Mouse (Mus musculus) gastrocnemius, postnatal 10 days (tissue): ENCODE measurements around the gene Depdc5. TPM values are rescaled to one million over a fixed set of nuclear protein-coding genes. Genes with fewer than 3 reads are reported as not detected.
"Not testable (repeated sequence)": the region's sequence is repeated elsewhere in the genome, so short reads cannot be mapped to it uniquely, and the experiment has no call there.

Experiments used
- DNase-seq: peaks from one replicate; pipeline ENCODE4 v3.0.0; 2021; ENCODE audit warnings: mixed read lengths
- total RNA-seq, 2 experiments: library from RNA; stranded (reverse); gene quantifications; 2 replicates each; pipeline ENCODE4 v1.2.3; 2021

Depdc5 gene
- total RNA-seq, 2 experiments from 2014 or later: 14.2 to 14.5 TPM

DNA sequence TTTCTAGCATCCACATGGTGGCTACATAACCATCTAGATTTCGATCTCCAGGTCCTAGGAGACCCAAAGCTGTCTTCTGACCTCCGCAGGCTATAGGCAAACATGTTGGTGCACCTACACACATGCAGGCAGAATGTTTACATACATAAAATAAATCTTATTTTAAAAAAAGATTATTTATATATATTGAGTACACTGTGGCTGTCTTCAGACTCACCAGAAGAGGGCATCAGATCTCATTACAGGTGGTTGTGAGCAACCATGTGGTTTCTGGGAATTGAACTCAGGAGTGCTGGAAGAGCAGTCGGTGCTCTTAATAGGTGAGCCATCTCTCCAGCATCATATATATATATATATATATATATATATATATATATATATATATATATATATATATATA, 50.6 kb downstream of the Depdc5 start:
- DNase-seq: no peak

DNA sequence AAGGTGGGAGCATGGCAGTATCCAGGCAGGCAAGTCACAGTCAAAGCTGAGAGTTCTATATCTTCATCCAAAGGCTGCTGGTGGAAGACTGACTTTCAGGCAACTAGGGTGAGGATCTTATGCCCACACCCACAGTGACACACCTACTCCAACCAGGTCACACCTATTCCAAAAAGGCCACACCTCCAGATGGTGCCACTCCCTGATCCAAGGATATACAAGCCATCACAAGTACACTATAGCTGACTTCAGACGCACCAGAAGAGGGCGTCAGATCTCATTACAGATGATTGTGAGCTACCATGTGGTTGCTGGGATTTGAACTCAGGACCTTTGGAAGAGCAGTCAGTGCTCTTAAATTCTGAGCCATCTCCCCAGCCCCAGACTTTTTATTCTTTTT, 55.8 kb downstream of the Depdc5 start:
- not testable (repeated sequence) for DNase-seq

DNA sequence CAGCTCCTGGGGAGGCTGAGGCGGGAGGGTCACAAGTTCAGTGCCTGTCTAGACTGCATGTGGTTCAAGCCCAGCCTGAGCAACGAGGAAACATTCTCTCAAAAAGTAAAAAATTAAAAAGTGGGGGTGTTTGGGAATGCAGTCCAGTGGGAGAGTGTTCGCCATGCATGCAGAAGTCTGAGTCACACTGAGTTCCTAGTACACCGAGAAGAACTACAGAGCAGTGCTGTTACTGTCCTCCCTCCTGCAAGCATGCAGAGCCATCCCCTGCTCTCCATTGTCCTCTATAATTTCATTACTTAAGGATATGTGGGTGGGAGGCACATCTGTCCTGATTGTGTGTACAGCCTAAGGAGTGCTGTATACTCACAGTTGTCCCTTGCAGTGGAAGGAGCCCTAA, 59.4 kb downstream of the Depdc5 start:
- no peak for DNase-seq

DNA sequence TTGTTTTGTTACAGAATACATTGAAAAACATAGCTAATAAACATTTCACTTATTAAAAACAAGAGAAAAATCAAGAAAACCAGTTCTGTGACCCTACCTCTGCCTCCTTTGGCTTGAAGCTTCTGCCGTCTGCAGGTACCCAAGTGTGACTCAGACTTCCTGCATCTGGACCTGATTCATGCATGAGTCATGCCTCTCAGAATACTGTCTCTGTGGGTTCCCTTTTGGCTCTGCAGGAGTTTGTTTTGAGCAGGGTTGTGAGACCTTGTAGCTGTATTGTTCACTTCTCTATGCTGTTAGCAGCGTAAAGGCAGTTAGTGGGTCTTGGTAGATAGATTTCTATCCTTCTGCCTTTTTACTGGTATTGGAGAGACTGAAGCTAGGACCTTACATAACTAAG, 67.3 kb downstream of the Depdc5 start:
- DNase-seq: no peak

DNA sequence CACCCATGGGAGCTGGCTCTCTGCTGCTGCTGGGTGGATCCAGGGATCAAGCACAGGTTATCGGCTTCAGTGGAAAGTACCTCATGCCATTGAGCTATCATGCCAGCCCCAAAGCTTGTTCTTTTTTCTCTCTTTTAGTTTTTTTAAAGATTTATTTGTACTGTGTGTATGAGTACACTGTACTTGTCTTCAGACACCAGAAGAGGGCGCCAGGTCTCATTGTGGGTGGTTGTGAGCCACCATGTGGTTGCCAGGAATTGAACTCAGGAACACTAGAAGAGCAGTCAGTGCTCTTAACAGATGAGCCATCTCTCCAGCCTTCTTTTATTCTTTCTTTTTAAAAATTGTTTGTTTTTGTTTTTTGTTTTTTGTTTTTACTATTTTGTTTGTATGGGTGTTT, 71.2 kb downstream of the Depdc5 start:
- DNase-seq: no peak

DNA sequence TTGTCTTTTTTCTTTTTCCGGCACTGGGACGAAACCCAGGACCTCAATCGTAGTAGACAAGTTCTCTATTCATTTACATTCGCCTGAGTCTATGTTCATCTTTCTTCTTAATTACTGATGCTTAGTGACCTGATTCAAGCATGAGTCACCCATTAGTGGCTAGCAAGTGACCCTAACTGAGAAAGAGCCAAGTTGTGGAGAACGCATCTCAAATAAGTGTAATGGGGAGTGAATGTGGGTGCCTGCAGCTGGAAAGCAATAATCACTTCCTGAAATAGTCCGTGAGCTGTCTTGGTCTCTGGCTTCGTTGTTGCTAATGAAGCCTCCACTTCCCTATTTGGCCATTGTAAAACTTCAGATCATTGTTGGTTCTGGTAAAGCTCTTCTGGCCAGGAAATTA, 77.1 kb downstream of the Depdc5 start:
- no peak for DNase-seq

DNA sequence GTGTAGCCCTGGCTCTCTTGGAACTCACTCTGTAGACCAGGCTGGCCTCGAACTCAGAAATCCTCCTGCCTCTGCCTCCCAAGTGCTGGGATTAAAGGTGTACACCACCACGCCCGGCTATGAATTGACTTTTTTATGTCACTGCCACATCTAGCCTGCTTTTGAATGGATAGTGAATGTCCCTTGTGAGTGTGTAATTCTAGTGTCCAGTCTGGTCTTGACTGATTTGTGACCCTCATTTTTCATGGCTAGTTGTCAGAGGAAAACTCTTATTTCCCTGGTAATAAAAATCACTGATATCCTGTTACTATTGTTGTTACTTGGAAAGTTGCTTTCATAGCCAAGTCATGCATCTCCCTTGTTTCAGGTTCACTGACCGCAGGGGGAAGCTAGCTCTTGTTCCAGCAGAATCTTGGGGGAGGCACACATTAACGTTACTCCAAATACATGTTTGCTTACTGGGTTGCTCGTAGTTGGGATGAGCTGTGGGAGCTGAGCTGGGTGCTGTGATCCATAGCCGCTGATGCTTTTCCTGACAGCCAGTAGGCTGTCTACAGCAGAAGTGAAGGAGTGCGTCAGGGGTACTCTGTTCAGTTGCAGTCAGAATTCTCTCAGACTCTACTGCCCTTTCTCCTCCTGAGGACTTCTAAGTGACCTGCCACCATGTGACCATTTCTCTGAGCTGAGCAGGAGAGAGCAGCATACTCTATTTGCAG, 77.9 kb downstream of the Depdc5 start:
- DNase-seq: no peak

DNA sequence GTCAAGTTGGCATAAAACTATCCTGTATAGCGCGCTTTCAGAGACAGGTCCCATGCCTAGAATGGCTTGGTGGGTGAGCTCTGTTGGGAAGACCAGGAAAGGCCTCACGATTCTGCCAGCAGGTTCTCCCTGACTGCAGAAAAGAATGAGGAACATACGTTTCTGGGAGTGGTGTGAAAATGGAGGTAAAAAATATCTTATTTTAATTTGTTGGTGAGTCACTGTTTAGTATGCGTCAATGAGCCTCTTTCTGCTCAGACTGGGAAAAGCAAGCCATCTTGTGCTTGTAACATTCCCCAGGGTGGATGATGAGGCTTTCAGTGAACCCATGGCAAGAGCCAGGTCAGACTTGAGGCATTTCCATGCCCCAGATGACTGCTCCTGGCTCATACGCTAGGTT, 86.6 kb downstream of the Depdc5 start:
- DNase-seq: no peak

DNA sequence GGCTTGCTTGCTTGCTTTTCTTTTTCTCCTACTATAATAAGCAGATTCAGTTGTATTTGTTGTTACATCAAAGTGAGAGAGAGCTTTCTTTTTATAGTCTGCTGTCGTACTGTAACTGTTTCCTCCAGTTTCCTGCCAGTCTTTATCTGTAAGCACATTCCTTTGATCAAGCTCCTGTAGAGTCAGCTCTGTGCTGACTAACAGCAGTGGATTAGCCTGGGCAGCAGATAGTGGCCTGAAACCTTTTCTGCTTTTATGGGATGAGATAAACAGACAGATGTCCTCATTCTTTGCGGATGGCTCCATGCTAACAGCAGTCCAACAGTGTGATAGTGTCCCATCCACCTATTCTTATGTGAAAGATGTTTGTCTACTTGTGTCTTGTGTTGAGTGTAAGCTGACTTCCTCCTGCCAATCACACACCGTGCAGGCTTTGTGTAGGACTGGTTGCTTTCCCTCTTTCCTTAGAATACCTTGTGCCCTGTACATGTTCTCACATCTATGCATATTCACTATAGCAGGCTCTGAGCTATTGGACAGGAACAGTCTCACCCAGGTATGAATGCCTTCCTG, 87.3 kb downstream of the Depdc5 start:
- no peak for DNase-seq

DNA sequence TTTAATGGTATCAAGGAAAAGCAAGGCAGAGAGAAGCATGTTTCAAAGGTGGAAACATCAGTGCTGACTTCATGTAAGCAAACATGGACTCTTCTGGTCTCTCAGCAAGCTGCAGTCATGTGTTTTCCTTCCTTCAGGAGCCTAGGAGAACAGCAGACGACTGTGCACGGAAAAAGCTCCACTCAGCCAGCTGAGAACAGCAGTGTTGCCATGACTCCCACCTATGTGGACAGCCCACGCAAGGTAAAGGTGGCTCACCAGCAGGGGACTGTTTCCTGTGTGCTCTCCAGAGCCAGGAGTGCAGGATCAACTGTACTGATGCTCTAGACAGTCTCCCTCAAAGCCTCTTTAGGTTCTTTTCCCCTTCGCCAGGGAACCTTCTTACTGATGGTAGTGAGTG, 92.2 kb downstream of the Depdc5 start:
- DNase-seq: no peak

DNA sequence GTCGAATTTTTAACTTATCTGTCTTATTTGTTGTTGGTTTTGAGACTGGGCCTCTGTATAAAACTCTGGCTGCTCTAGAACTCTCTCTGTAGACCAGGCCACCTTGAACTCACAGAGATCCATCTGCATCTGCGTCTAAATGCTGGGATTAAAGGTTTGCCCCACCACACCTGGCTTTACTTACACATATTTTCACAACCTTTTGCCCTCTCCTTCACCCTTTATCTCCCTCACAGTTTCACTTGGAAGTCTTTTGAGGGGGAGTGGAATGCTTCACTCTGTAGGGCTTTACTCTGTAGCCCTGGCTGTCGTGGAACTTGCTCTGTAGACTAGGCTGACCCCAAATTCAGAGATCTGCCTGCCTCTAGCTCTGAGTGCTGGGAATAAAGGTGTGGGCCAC, 98.1 kb downstream of the Depdc5 start:
- DNase-seq: no peak

DNA sequence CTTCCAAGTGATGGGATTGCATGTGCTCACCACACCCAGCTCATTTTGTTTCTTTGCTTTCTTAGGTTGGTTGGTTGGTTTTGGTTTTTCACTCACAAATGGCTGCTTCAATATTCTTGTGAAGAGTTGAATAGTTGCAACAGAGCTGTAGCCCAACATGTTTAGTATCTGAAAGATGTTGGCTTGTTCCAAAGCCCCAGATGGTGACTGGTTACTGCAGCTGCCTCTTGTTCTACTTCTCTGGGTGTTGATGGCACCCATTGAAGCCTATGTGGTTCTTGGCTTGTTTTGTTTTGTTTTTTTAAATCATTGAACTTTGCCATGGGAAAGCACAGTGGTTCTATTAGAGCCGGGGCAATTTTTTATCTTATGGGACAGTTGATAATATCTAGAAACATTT, 99.1 kb downstream of the Depdc5 start:
- DNase-seq: no peak

DNA sequence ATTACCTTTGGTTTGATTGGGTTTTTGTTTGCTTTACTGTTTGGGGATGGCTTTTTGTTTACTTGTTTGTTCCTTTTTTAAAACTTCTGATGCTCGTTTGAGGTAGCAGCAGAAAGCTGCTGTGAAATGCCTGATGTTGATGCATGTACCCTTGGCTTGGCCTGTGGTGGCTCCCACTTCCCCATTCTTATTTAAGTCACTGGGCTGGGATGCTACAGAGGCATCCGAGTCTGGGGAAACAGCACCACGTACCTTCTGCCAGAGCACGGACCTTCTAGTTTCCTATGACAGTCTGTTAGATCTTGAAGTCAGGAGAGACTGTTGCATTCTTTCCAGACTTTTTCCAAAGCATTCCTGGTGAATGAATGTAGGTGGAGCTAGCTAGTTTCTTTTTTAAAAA, 113.0 kb downstream of the Depdc5 start:
- no peak for DNase-seq

DNA sequence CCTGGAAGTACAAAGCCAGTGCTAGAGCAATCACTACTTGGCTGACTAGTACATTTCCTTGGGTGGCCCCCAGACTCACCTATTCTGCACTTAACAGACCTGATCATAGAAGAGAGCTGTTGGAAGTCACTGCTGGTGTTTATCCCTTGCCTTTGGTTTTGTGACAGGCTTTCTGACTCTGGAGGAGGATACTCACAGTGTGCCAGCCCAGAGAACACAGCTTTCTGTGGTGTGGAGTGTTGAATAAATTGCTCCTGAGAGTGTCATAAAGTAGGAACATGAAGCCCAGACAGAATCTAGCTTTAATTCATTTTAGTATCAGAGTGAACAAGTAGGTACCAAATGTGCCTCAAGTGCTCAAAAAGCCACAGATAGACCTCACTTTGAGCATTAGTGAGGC, 113.7 kb downstream of the Depdc5 start:
- no peak for DNase-seq

DNA sequence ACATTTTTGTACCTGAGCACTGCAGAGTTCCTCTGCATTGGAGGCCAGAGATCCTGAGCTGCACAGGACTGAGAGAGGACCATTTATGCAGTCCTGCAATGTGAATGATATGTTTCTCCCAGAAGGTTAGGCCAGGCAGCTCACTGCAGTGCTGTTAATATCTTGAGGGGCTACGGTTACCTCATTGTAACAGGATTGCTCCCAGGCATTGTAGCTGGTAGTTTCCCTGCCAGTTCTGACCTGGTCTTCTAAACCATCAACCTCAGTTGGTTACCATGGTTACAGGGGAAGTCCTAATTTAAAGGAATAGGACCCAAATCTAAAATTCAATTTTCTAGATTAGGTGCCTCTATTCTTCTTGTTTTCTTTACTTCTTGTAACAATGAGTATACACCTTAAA, 121.9 kb downstream of the Depdc5 start:
- DNase-seq: no peak

DNA sequence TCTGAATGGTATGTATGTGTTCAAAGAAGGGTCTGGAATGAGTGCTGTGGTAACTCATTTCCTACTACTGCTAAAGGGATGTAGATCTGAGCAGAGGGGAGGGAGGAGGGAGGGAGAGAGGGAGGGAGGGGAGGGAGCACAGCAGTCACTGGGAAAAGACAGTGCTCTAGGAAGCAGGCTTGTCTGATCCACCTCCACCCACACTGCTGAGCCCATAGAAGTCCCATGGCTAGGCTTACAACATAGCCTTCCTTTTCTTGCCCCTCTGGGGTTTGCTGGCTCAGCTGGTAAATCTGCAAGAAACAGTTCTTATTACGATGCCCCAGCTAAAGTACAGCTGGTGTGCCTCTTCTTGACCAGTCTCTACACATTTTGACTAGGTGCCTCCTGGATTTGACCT, 124.4 kb downstream of the Depdc5 start:
- no peak for DNase-seq

DNA sequence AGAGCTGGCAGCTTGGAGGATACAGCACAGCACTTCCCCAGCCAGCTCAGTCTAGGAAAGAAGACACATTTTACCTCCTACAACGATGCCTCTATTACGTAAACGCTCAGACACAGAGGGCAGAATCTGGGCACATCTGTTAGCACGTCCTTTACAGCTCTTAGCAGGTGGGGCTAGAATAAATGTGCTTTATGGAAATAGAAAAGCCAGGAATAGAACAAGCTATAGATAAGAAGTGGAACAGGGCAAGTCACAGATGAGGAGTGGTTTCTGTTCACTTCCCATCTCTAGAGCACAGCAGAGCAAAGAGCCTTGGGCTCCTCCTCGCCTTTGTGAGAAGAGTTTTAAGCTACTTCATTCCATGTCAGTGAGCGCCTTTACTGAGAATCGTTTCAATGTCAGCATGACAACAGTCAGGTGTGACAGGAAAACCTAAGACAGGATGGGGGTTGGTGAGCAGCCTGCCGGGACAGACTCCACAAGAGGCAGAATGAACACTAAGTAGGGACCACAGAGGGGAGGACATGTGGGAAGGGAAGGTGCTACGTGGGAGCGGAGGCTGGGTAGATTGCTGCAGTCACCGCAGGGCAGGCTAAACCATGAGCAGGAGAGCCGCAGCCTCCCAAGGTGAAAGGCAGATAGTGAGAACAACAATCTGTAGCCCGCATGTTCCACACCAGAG, 126.6 kb downstream of the Depdc5 start:
- no peak for DNase-seq

DNA sequence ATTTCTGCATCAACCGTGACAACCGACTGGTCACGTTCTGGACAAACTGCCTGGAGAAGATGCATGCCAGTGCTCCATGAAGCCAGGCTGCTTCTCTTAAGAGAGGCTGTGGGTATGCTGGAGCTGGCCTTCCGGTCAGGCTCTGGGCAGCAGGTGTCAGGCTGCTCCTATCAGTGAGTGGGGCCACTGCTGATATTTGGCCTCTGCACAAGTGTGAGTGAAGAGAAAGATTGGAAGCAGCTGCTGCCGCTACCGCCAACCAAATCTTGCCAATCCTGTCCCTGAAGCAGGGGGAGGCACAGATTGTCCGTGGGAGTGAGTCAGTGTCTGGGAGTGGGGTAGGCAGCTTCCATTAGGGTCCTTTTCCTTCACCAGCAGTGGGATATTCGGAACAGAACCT, 127.7 kb downstream of the Depdc5 start:
- DNase-seq: peak; percentile 35

DNA sequence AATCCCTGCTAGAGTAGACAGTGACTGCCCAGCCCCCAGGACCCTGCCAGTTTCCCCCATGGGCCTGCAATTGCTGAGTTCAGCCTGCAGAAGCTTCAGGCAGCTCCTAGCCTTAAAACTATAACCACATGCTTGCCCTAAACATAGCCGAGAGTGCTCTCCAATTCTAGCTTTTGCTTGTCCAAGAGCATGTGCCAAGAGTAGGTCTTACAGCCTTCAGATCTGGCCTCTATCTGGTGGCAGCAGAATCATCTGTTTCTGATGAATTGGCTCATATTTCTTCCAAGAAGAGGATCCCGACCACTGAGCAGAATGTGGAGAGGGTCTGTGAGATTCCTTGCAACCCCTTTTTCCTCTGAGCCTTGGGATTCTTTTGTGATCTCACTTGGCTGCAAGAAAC, 131.0 kb downstream of the Depdc5 start:
- DNase-seq: no peak

DNA sequence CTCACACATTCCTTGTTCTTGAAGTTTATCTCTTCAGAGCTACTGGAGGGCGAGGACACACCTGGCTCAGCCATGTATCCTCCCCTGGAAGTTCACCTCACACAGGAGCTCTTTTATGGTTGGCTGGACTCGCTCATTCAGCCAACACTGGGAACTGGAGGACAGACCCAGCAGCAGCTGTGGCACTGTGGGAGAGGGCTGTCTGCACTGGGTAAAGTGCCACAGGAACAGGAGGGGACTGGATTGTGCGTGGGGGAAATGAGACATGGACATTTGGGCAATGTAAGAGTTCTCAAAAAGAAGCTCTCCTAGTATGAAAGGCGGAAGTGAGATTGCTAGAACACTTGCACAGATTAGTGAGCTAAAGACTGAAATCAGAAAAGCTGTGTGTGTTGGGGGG, 132.3 kb downstream of the Depdc5 start:
- no peak for DNase-seq

DNA sequence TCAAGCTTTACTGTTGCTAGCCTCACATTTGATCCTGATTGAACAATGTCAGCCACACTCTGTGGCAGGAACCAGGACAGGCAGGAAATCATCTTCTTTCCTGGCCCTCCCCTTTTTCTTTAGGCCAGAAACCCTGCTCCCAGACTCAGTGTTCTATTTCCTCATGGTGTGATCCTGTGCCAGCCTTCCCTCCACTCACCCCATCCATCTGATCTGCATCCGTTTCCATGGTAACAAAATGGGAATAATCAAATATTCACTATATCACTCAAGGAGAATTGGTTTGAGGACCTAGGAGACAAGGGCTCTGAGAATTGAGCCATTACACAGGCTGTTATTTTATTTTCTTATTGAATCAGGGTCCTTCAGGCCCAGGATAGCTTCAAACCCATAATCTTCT, 133.1 kb downstream of the Depdc5 start:
- no peak for DNase-seq

DNA sequence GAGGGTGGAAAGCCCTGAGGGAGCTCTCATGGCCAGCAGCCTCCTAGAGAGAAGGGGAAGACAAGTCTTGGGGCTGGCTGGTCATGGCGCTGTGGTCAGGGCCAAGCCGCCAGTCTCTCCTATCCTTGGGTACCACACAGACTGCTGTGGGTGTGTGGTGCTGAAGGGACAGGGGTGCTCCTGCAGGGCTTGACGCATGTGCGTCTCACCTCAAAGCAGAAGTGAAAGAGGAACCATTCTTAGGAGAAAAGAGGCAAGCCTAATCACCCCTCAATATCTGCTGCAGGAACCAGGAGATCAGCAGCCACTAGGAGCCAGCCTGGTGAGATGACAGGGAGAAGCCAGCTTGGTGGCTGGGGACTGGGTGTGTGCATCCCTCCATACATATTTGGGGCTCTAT, 134.2 kb downstream of the Depdc5 start:
- no peak for DNase-seq

DNA sequence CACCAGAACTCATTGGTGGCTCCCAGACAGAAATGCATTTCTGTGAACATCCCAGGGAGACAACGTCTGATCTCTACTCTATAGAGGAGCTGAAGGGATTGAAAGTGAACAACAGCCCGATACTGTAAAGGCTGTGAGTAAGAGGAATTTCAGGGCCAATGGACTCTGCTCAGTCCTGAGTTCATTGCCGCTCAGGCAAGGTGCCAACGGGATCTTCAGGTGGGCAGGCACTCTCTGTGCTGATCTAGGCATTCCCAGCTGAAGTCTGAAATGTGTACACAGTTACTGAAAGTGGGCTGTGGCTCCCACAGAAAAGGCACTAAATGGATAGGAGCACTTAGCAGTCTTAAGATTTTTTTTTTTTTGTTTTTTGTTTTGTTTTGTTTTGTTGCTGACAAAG, 135.3 kb downstream of the Depdc5 start:
- no peak for DNase-seq

DNA sequence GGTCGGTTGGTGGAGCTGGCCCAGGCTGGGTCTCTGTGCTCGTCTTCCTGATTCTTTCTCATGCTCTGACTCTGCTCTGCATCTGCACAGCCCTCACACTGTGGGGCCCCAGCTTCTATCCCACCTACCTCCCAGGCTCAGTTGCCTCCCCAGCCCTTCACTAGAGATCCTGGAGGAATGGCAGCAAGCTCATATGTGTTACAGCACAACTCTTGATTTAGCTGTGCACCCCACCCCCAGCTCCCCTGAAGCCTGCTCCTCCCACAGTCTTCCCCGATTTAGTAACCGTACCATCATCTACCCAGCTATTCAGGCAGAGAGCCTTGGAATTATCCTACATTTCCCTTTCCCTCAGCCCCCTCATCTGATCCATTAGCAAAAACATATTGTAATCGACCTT, 137.6 kb downstream of the Depdc5 start:
- no peak for DNase-seq
